Mouse (Mus musculus) kidney, postnatal 4 days (tissue): ENCODE results near the gene 1700037H04Rik.

Experiments
- DNase-seq, 2 experiments: peaks; one replicate each; pipeline ENCODE4 v3.0.0; 2021; ENCODE audit warnings: mixed read lengths in 2 of 2

1700037H04Rik gene

GRCm38 (mm10) chr2:131145536-131145935 lies 14.3 kb downstream of the 1700037H04Rik start:
- DNase-seq, result no peak

GRCm38 (mm10) chr2:131145121-131145520 lies 14.8 kb downstream of the 1700037H04Rik start:
- no peak for DNase-seq

- no peak for DNase-seq
Observed at GRCm38 (mm10) chr2:131143007-131143780, 16.7 kb downstream of the 1700037H04Rik start.

- DNase-seq, result peak; percentile 90 to 92
Observed at GRCm38 (mm10) chr2:131142592-131142991, 17.3 kb downstream of the 1700037H04Rik start.

GRCm38 (mm10) chr2:131141336-131141986 lies 18.4 kb downstream of the 1700037H04Rik start:
- DNase-seq, result no peak

GRCm38 (mm10) chr2:131140533-131140905 lies 19.4 kb downstream of the 1700037H04Rik start:
- DNase-seq, result no peak

GRCm38 (mm10) chr2:131139886-131140532 lies 19.9 kb downstream of the 1700037H04Rik start:
- peak in 1 of 2 experiments; percentile 46 for DNase-seq

- no peak for DNase-seq
Observed at GRCm38 (mm10) chr2:131139287-131139686, 20.6 kb downstream of the 1700037H04Rik start.

GRCm38 (mm10) chr2:131138760-131139159 lies 21.1 kb downstream of the 1700037H04Rik start:
- no peak for DNase-seq

- no peak for DNase-seq
Observed at GRCm38 (mm10) chr2:131138296-131138695, 21.6 kb downstream of the 1700037H04Rik start.

GRCm38 (mm10) chr2:131135521-131136139 lies 24.3 kb downstream of the 1700037H04Rik start:
- peak in 1 of 2 experiments; percentile 0 for DNase-seq

- peak in 1 of 2 experiments; percentile 1 for DNase-seq
Observed at GRCm38 (mm10) chr2:131134826-131135400, 25.0 kb downstream of the 1700037H04Rik start.

- DNase-seq, result peak; percentile 41 to 56
Observed at GRCm38 (mm10) chr2:131134381-131134780, 25.5 kb downstream of the 1700037H04Rik start.

- peak; percentile 1 to 2 for DNase-seq
Observed at GRCm38 (mm10) chr2:131132930-131133547, 26.8 kb downstream of the 1700037H04Rik start, which contains the start of gene Gm11037. TSS of gene Gm11037 (plus strand) at chr2:131133497.

- DNase-seq, result peak; percentile 0 to 1
Observed at GRCm38 (mm10) chr2:131132111-131132888, 27.6 kb downstream of the 1700037H04Rik start.

GRCm38 (mm10) chr2:131130849-131131248 lies 29.0 kb downstream of the 1700037H04Rik start:
- DNase-seq, result peak in 1 of 2 experiments; percentile 0

- DNase-seq, result no peak
Observed at GRCm38 (mm10) chr2:131129836-131130235, 30.0 kb downstream of the 1700037H04Rik start.

GRCm38 (mm10) chr2:131128636-131129157 lies 31.2 kb downstream of the 1700037H04Rik start:
- DNase-seq, result no peak

GRCm38 (mm10) chr2:131128211-131128610 lies 31.7 kb downstream of the 1700037H04Rik start:
- no peak for DNase-seq

GRCm38 (mm10) chr2:131127161-131127730 lies 32.6 kb downstream of the 1700037H04Rik start, which contains the start of gene Hspa12b:
TSS of gene Hspa12b (plus strand) at chr2:131127280.
- peak; percentile 81 to 87 for DNase-seq
